Mouse (Mus musculus): ENCODE data around the gene Tecrl. TPM values are rescaled to one million over a fixed set of nuclear protein-coding genes. Genes with fewer than 3 reads are reported as not detected.

The Tecrl gene
- not detected for polyA plus RNA-seq (2014; fragmentation: Illumina TruSeq; extraction: RNeasy Lipid Tissue Mini Kit (QIAGEN cat#74804); ENCODE audit: low read depth, low replicate concordance)

GRCm38 (mm10) chr5:83354846-83355561 is at the start of gene Tecrl:
TSS of gene Tecrl (minus strand) at chr5:83355195.

Measured in sigmoid colon, adult 10 weeks (tissue).